Mouse (Mus musculus): ENCODE data around the gene Bnipl.

GRCm38 (mm10) chr3:95281216-95282126 lies 30.5 kb upstream of the Bnipl start, which contains the start of the genes Mindy1 and Prune1:
- TF ChIP-seq CTCF (conservative IDR thresholded peaks at IDR 0.05; ENCODE audit: low read length) (no peak), NANOG (IDR thresholded peaks at IDR 0.05; ENCODE audit: borderline replicate concordance, low read length) (no peak), POU5F1 (IDR thresholded peaks at IDR 0.05; ENCODE audit: borderline replicate concordance, low read length) (no peak)
